Mouse (Mus musculus): ENCODE measurements around the gene Selp.

Gene Selp

GRCm38 (mm10) chr1:164117869-164118268 lies 2.8 kb downstream of the Selp start:
- in situ Hi-C loops (cut with MboI), result no loop called here

- in situ Hi-C loops (cut with MboI), result no loop called here
These were observed 5.1 kb downstream of the Selp start for GRCm38 (mm10) chr1:164119892-164120776.

DNA sequence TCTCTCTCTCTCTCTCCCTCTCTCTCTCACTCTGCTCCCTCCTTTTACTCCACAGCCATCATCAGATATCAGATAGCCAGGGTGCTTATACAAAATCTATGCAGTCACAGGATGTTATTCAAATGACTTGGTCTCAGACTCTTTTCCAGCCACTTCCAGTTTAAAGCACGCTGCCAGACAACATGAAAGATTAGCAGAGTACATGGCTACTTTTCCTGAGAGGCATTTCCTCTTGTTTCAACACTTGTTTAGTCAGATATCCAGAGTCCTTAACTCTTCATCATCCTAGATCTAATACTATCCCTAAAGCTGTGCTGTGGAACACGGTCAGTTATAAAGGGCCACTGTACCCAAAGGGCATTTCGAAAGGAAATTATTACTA lies 5.7 kb downstream of the Selp start:
- in situ Hi-C loops (cut with MboI), result no loop called here

DNA sequence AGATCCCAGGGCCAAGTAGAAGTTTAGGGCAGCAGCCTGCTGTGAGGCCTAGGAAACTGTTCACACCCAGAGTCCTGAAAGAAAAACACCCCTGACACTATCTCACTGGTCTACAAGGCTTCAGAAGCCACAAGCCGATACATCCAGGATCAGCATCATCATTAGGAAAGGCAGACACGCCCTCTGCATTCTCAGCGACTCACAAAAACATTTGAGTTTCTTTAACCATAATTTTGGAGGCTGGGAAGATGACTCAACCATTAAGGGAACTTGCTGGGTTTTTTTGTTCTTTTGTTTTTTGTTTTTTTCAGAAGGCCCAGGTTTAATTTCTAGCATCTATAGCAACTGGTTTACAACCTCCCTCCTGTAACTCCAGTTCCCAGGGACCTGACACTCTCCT lies 8.8 kb downstream of the Selp start:
- in situ Hi-C loops (cut with MboI), result no loop called here

DNA sequence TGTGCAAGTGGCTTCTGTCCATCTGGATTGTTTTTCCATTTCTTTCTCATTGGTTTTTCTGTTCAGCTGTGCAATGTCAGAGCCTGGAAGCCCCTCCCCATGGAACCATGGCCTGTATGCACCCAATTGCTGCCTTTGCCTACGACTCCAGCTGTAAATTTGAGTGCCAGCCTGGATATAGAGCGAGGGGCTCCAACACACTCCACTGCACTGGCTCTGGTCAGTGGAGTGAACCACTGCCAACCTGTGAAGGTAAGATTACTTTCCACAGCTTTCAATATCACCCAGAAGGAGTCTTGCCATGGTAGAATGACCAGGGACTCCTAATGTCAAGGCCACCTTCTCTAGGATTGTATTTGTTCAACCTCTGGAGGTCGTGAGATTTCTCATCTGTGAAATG lies 14.9 kb downstream of the Selp start:
- in situ Hi-C loops (cut with MboI), result no loop called here

- in situ Hi-C loops (cut with MboI), result no loop called here
These were observed 17.5 kb downstream of the Selp start for GRCm38 (mm10) chr1:164132609-164133008.

DNA sequence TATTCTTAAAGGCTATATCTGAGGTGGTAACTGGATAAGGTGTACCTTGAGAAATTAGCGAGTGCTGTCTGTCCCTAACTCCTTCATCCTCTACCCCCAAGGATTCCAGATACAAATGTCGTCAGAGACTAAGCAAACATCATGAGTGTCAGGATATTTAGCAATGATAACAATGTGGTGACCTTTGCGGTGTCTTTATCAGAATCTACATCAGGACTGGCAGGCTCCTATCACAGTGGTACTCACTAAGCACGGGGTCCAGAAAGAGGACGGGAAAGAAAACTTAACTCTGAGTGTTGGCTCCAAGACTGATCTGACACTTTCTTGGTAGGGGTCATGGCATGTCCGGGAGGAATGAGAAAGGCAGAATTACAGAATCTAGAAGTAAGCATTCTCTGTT lies 19.0 kb downstream of the Selp start:
- in situ Hi-C loops (cut with MboI), result no loop called here

DNA sequence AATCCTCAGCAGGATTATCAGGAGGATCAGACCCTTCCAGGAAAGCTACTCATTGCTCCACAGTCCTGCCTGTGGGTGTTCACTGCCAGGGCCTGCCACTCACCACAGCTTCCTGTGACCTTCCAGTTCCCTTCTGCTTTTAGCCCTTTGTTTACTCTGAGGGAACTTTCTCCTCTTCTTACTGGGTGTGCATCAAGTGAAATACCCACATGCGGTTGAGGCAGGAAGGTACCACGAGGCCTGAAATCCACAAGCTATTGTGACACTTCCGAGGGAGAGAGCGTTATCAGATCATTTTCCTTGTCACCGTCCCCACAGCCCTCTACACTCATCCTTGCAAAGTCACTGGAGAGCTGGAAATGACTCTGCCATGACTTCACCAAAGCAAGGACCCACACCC lies 20.3 kb downstream of the Selp start:
- in situ Hi-C loops (cut with MboI), result loop anchor here (5.0 kb wide), 3 partner anchors 47 to 123 kb away; no protein-coding TSS in a partner anchor

GRCm38 (mm10) chr1:164135960-164136359 lies 20.9 kb downstream of the Selp start:
- in situ Hi-C loops (cut with MboI), result loop anchor here (5.0 kb wide), 3 partner anchors 46 to 124 kb away; no protein-coding TSS in a partner anchor

DNA sequence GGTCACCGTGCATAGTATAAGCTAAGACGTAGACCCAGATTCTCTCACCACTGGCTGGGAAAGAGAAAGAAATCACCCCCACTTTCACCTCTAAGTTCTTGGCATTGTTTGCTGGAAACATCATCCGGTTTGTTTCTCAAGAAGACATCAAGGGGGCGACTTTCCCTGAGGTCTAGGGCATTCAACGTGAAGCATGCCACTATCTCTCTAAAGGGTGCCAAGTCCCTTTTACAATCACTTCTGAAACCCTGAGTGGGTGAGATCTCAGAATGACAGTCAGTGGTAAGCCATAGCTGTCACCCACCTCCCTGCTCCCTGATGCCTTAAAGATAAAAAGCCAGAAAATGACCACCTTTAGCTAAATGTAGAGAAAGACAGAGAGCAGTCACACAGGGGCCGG lies 21.6 kb downstream of the Selp start:
- in situ Hi-C loops (cut with MboI), result loop anchor here (5.0 kb wide), 3 partner anchors 46 to 124 kb away; no protein-coding TSS in a partner anchor

DNA sequence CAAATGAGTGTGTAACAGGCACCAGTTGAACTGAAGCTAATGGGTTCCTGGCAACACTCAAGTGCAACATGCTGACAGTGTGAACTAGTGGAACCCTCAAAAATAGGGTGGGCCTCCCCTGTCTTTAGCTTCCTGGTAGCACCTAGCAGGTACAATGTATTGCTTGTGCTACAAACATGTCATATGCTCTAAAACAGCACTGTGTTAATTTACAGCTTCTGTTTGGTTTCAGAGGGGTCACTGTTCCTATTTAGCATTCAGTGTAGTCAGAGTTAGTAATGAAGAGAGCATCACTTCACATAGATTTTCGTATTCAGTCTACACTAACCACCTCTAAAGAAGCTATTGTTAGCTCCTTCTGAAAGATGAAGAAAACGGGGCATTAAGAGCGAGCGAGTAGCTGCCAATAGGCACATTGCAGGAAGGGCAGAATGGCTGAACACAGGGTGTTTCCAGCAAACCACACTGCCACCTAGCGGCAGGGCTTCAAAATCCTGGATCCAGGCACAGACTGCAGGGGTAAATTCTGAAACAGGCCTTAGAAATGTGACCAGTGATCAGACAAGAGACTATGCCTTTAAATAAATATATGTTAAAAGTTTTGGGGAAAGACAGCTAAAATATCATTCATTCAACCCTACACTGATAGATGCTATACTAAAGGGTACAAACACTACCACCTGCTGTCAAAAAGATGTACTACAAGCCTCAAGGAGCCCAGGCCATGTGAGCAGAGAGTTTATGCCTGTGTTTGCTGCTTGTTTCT lies 23.5 kb downstream of the Selp start:
- in situ Hi-C loops (cut with MboI), result loop anchor here (5.0 kb wide), 3 partner anchors 44 to 126 kb away; no protein-coding TSS in a partner anchor

DNA sequence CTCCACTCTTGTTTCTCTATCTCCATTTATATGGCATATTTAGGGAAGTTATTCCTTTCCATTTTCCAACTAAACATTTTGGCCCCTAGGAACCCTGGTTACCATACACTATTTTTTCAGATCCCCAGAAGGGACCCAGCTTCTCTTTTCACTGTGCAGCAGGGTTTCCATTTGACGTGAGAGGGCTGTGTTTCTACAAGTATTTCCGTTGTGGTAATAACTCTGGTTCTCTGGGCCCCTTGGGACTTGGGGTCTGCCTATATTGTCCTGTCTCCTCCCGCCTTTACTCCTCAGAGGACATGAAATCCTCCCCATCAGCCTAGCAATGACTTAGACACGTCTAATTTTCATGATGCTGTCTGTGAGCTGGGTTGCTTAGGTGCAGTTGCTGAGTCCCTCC lies 24.4 kb downstream of the Selp start:
- in situ Hi-C loops (cut with MboI), result loop anchor here (5.0 kb wide), 3 partner anchors 43 to 127 kb away; no protein-coding TSS in a partner anchor

DNA sequence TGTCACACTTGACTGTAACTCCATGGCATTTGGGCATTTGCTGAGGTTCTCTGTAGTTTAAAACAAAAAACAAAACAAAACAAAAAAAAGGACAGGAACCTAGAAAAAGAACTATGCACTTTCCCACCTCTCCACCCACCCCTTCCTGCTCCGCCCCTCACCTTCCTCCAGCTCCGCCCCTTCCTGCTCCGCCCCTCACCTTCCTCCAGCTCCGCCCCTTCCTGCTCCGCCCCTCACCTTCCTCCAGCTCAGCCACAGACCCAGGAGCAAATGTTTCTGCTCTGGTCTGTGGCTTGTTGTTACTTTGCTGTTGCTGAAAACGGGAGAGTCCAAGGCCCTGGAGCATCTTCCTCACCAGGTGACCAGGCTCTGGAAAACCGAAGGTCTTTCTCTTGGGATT lies 34.0 kb downstream of the Selp start:
- in situ Hi-C loops (cut with MboI), result no loop called here

GRCm38 (mm10) chr1:164151387-164152088 lies 36.5 kb downstream of the Selp start, which contains the start of gene F5:
Gene F5 (plus strand): TSS chr1:164151838.
- in situ Hi-C loops (cut with MboI), result no loop called here

- in situ Hi-C loops (cut with MboI), result no loop called here
These were observed 37.8 kb downstream of the Selp start for GRCm38 (mm10) chr1:164152836-164153235.

DNA sequence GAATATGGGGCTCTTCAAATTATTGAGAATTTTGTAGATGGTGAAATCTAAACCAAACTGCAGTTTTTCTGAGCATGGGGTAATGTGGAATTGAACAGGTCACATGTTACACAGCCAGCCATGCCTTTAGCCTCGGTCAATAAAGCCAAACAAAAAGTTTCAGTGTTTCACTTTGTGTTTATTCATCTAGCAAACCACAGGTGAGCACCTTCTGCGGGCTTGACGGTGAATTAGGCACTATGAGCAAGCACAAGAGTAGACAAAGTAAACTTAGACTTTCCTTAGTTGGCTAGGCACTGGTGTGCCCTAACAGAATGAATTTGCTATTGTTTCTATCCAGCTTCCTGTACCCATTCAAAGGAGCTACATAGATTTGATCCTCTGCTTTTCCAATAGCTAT lies 39.9 kb downstream of the Selp start:
- in situ Hi-C loops (cut with MboI), result no loop called here

GRCm38 (mm10) chr1:164158571-164158970 lies 43.5 kb downstream of the Selp start:
- in situ Hi-C loops (cut with MboI), result no loop called here

- in situ Hi-C loops (cut with MboI), result no loop called here
These were observed 44.7 kb downstream of the Selp start for GRCm38 (mm10) chr1:164159781-164160180.

GRCm38 (mm10) chr1:164162745-164163144 lies 47.7 kb downstream of the Selp start:
- in situ Hi-C loops (cut with MboI), result no loop called here

- in situ Hi-C loops (cut with MboI), result no loop called here
These were observed 53.8 kb downstream of the Selp start for GRCm38 (mm10) chr1:164168818-164169217.

- in situ Hi-C loops (cut with MboI), result no loop called here
These were observed 55.4 kb downstream of the Selp start for GRCm38 (mm10) chr1:164170434-164170833.

GRCm38 (mm10) chr1:164173145-164173544 lies 58.1 kb downstream of the Selp start:
- in situ Hi-C loops (cut with MboI), result no loop called here
